Mouse (Mus musculus): ENCODE measurements around the gene Racgap1.

- TF ChIP-seq CTCF (IDR thresholded peaks at IDR 0.05), result no peak
- TF ChIP-seq EP300 (IDR thresholded peaks at IDR 0.05), result no peak
Measured at GRCm38 (mm10) chr15:99584407-99585202, 66.9 kb downstream of the Racgap1 start.

All from lung, postnatal 0 days (tissue).